Comparison of ENCODE assay signal across 8 mouse cellular contexts in genomic region chr11:70453261-70454044, GRCm38 (mm10). TPM values are rescaled to one million over a fixed set of nuclear protein-coding genes. Genes with fewer than 3 reads are reported as not detected.
A peak's percentile ranks its signal among the peaks of the same experiment; 100 is the strongest.
DNase-seq lines count a peak whose midpoint lies in the region; ATAC-seq and TF ChIP-seq lines count a peak whose summit lies in the region.

No protein-coding gene starts in this region.

- peak; percentile 28 for DNase-seq in CD4-positive, CD25-positive, alpha-beta regulatory T cell, adult 2 months (ENCODE audit: low read depth, low spot score)
- peak; percentile 9 for DNase-seq in lung, embryonic 14.5 days
- DNase-seq in lung, postnatal 14 days: no peak
- peak; percentile 38 for DNase-seq in lung, postnatal 25 days (ENCODE audit: low spot score)
- peak; percentile 43 to 48 for DNase-seq in spleen, postnatal 36 days (ENCODE audit: low spot score in 2 of 2)
- DNase-seq in c-Kit-positive CD71-positive TER-119-positive erythroid progenitor cells, embryonic 14.5 days (ENCODE audit: low spot score): no peak
- no peak for DNase-seq in testis, postnatal 14 days (ENCODE audit: low spot score)

- peaks cover 15% of the 10 kb centered on the region for H3K4me1 ChIP-seq in lung, embryonic 14.5 days (ENCODE audit: insufficient read depth)

- TF ChIP-seq CTCF in lung, embryonic 14.5 days (IDR thresholded peaks at IDR 0.05; ENCODE audit: low read depth): no peak

- H3K4me3 ChIP-seq in lung, embryonic 14.5 days (ENCODE audit: low read depth, low read length): no peak overlapping the region

- H3K9me3 ChIP-seq in lung, embryonic 14.5 days (ENCODE audit: low read depth, low read length): no peaks in the 10 kb centered on the region

- H3K27ac ChIP-seq in lung, embryonic 14.5 days (ENCODE audit: low read depth): no peak overlapping the region

- H3K36me3 ChIP-seq in lung, embryonic 14.5 days (ENCODE audit: insufficient read depth): peaks cover 8% of the 10 kb centered on the region

- peaks cover under 1% of the 10 kb centered on the region; the same call in 1 of the 2 replicates for H3K27me3 ChIP-seq in lung, embryonic 14.5 days (ENCODE audit: insufficient read depth, low read length)

- no peak overlapping the region for H3K9ac ChIP-seq in lung, embryonic 14.5 days

- H3K4me2 ChIP-seq in lung, embryonic 14.5 days: peak overlapping the region; percentile 87

- WGBS in lung, embryonic 14.5 days: 86% methylated on average over 9 of the region's 9 CpGs

- ATAC-seq in CD4-positive, CD25-positive, alpha-beta regulatory T cell, adult 4 months: no peak
- no peak for ATAC-seq in lung, embryonic 14.5 days (ENCODE audit: insufficient read depth)

RNA-seq across cellular contexts. Expression of gene Med11, which starts 1.7 kb away (rescaled TPM):
- 10 to 100 TPM; 84.3 to 85.7 TPM for polyA plus RNA-seq in CD4-positive, CD25-positive, alpha-beta regulatory T cell, adult 4 months (2017; shearing (Covaris generic))
- polyA plus RNA-seq in lung, embryonic 14.5 days (2014; fragmentation: Nextera tagmentation; extraction: Ambion mirVana): 43.0 and 47.9 TPM in 2 replicates

RNA-seq across cellular contexts. Expression of gene Zmynd15, which starts 5.8 kb away (rescaled TPM):
- polyA plus RNA-seq in CD4-positive, CD25-positive, alpha-beta regulatory T cell, adult 4 months (2017; shearing (Covaris generic)): not detected
- polyA plus RNA-seq in lung, embryonic 14.5 days (2014; fragmentation: Nextera tagmentation; extraction: Ambion mirVana): 0.28 and 0.65 TPM in 2 replicates

RNA-seq across cellular contexts. Expression of gene Cxcl16, which starts 6.3 kb away (rescaled TPM):
- under 1 TPM; 0.43 to 0.87 TPM for polyA plus RNA-seq in CD4-positive, CD25-positive, alpha-beta regulatory T cell, adult 4 months (2017; shearing (Covaris generic))
- polyA plus RNA-seq in lung, embryonic 14.5 days (2014; fragmentation: Nextera tagmentation; extraction: Ambion mirVana): 4.9 and 5.8 TPM in 2 replicates

RNA-seq across cellular contexts. Expression of gene Arrb2, which starts 21.0 kb away (rescaled TPM):
- polyA plus RNA-seq in CD4-positive, CD25-positive, alpha-beta regulatory T cell, adult 4 months (2017; shearing (Covaris generic)): 10 to 100 TPM; 47.0 to 64.1 TPM
- 15.1 and 17.6 TPM in 2 replicates for polyA plus RNA-seq in lung, embryonic 14.5 days (2014; fragmentation: Nextera tagmentation; extraction: Ambion mirVana)

RNA-seq across cellular contexts. Expression of gene Pelp1, which starts 43.6 kb away (rescaled TPM):
- polyA plus RNA-seq in CD4-positive, CD25-positive, alpha-beta regulatory T cell, adult 4 months (2017; shearing (Covaris generic)): 1 to 10 TPM; 4.4 to 7.7 TPM
- 44.4 and 46.5 TPM in 2 replicates for polyA plus RNA-seq in lung, embryonic 14.5 days (2014; fragmentation: Nextera tagmentation; extraction: Ambion mirVana)

Comparison
In these comparisons a context has a peak if more than half of its experiments do, and no peak if none do; other contexts are left out.
1. DNase-seq: peak in CD4-positive, CD25-positive, alpha-beta regulatory T cell, adult 2 months (single experiment), lung, embryonic 14.5 days (single experiment), lung, postnatal 25 days (single experiment) and spleen, postnatal 36 days (2 of 2); none in lung, postnatal 14 days (single experiment), c-Kit-positive CD71-positive TER-119-positive erythroid progenitor cells, embryonic 14.5 days (single experiment) and testis, postnatal 14 days (single experiment).